Mouse (Mus musculus) embryonic facial prominence, embryonic 13.5 days (tissue): Measurements from ENCODE around the gene Hoxa13. TPM values are rescaled to one million over a fixed set of nuclear protein-coding genes. Genes with fewer than 3 reads are reported as not detected.

Source experiments
- ATAC-seq: fragments of 200-750 bp; cut with Nextera tagmentation; 2 replicates; pipeline ENCODE4 v1.8.0; 2017; ENCODE audit warnings: low read depth; ENCODE audit not compliant: insufficient number of reproducible peaks, insufficient read depth, low FRiP score, low TSS enrichment
- H3K27ac ChIP-seq: fragments of 300-500 bp; sonication (generic); 2 replicates; pipeline ENCODE4 v1.5.1; 2015; ENCODE audit warnings: moderate library complexity, mild to moderate bottlenecking, inconsistent platforms
- H3K27me3 ChIP-seq: fragments of 300-500 bp; sonication (generic); 2 replicates; pipeline ENCODE4 v1.6.1; 2015; ENCODE audit warnings: mild to moderate bottlenecking, inconsistent platforms
- H3K36me3 ChIP-seq: fragments of 300-500 bp; sonication (generic); 2 replicates; pipeline ENCODE4 v1.6.1; 2015; ENCODE audit warnings: mild to moderate bottlenecking, inconsistent platforms
- H3K4me1 ChIP-seq: fragments of 300-500 bp; sonication (generic); 2 replicates; pipeline ENCODE4 v1.6.1; 2015; ENCODE audit warnings: inconsistent platforms
- H3K4me2 ChIP-seq: fragments of 300-500 bp; sonication (generic); 2 replicates; pipeline ENCODE4 v1.6.1; 2015; ENCODE audit warnings: moderate library complexity, mild to moderate bottlenecking, inconsistent platforms
- H3K4me3 ChIP-seq: fragments of 300-500 bp; sonication (generic); 2 replicates; pipeline ENCODE4 v1.5.1; 2015; ENCODE audit warnings: mild to moderate bottlenecking, inconsistent platforms
- H3K9ac ChIP-seq: fragments of 300-500 bp; sonication (generic); 2 replicates; pipeline ENCODE4 v1.6.1; 2015; ENCODE audit warnings: mild to moderate bottlenecking, inconsistent platforms
- H3K9me3 ChIP-seq: fragments of 300-500 bp; sonication (generic); 2 replicates; pipeline ENCODE4 v1.6.1; 2016; ENCODE audit warnings: inconsistent platforms
- WGBS: fragments of 180-500 bp; shearing (Covaris S2); methylation state at CpG from one replicate; pipeline ENCODE4 v1.1.7; 2015; ENCODE audit warnings: mixed read lengths; 5-methylcytosine and 5-hydroxymethylcytosine counted together
- microRNA counts: library from miRNA; unstranded; fragments of <30 nt; microRNA quantifications from one replicate; lab custom pipeline; 2016
- microRNA-seq: library from miRNA; unstranded; fragments of <30 nt; microRNA quantifications from one replicate; pipeline ENCODE4, GENCODE M21; 2016
- polyA plus RNA-seq: library from polyadenylated mRNA; unstranded; fragments of >200 nt; fragmentation: Nextera tagmentation; extraction: Ambion mirVana; gene quantifications from 2 replicates; pipeline ENCODE4 v1.2.1, GENCODE M21; 2015

The Hoxa13 gene
- polyA plus RNA-seq, 1 experiment from 2014 or later = not detected

DNA sequence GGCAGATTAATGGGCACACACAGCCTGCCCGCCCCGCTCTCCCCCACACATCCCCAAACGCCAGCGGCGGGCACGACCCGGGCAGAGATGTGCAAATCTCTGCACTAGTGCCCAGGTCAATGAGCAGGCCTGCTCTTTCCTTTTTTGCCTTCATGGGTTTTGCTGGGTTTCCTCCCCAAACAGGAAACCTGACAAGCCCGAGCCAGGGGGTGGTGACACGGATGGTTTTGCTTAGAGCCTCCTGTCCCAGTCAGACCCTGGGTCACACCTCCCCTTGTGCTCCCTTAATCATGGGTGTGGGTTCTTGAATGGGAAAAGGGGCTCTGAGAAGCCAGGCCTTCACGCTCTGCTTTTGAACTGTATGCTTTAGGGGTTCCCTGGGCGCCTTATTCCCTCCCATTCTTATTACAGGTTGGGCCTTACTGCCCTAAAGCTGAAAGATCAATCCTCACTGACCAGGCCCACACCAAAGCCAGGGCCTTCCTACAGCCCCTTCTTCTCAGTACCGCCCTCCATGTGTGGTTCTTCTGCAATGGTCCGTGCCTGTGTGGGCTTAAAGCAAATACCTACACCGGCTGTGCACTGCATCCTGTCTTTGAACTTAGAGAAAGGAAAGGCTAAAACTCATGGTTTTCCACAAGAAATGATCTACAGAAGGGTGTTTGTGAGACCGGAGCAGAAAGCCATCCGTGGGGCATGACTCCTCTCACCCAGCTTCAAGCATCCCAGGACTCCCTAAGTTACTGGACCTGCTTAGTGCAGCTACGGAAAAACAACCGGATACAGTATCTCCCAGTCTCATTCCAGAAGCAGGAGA lies 51.6 kb downstream of the Hoxa13 start:
- Histone ChIP-seq H3K27ac (no peak overlapping the region), H3K27me3 (peaks cover 100% of the 10 kb centered on the region)

DNA sequence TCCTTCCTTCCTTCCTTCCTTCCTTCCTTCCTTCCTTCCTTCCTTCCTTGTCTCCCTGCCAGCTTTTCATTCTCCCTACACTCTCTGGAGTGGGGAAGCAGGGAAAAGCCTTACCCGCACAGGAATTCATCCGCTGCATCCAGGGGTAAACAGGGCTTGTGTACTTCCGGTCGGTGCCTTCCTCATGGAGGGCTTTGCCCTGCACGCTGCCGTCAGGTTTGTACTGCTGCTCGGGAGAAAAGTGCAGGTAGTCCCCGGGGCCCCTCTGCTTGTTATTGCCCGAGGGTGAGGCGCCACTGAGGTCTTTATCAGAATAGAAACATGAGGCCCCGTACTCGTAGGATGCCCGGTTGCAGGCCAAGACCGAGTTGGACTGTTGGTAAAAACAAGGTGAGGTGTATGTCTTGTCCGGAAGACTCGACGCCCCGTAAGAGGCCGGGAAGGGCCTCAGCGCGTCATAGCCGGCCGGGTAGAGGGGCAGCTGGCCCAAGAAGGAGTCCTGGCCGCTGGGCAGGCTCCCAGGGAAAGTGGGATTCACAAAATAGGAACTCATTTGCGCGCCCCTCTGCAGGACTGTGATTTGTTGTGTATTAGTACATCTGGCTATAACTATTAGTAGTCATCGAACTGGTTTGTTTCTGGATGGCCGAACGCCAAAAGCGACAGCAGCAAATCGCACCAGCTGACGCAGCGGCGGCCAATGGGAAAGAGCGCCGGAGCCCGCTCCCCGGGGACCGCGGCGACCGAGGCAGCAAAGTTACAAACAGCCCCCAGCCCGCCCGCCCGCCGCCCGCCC lies 52.4 kb downstream of the Hoxa13 start, which contains the start of gene Hoxa6:
TSS of gene Hoxa6 (minus strand) at position 651 of the 796 bp plus-strand sequence.
- H3K4me2 ChIP-seq = peak within 1 kb of the TSS; percentile 16; the same call in 1 of the 2 replicates
- H3K4me1 ChIP-seq = peaks cover 24% of the 10 kb centered on the region
- H3K9me3 ChIP-seq = no peaks in the 10 kb centered on the region
- H3K27me3 ChIP-seq = peaks cover 100% of the 10 kb centered on the region
- H3K27ac ChIP-seq = no peak within 1 kb of the TSS
- ATAC-seq = no peak
- H3K4me3 ChIP-seq = no peak within 1 kb of the TSS; the same call in 1 of the 2 replicates
- H3K36me3 ChIP-seq = no peaks in the 10 kb centered on the region
- WGBS = 1% methylated on average over 47 of the region's 47 CpGs
- no peak within 1 kb of the TSS for H3K9ac ChIP-seq

More for the DNA sequence above, 51.6 kb downstream of the Hoxa13 start:
- Histone ChIP-seq H3K4me3 (no peak overlapping the region), H3K9ac (no peak overlapping the region), H3K36me3 (no peaks in the 10 kb centered on the region), H3K9me3 (no peaks in the 10 kb centered on the region), H3K4me1 (peaks cover 18% of the 10 kb centered on the region), H3K4me2 (peak overlapping the region; percentile 16; the same call in 1 of the 2 replicates)
- no peak for ATAC-seq
- WGBS = 4% methylated on average over 18 of the region's 18 CpGs

MicroRNA genes within 50 kb of the gene (microRNA counts, 519-probe panel; counts per million panel counts)
- microRNA mmu-miR-196b (lab: Ali Mortazavi, UCI) = 236 counts per million, percentile 44 among the panel's probes with 10 or more counts

Small RNA genes within 50 kb of the gene (microRNA-seq; reads per million reads assigned to microRNA genes)
- gene Mir196b = 51.0 reads per million, percentile 45 among the genes with 10 or more reads in this experiment

Other genes starting within 250 kb of the Hoxa13 start
- gene Skap2, start 248.3 kb downstream of the Hoxa13 start, polyA plus RNA-seq = 10.1 and 10.6 TPM in 2 replicates
- gene Hoxa1, start 102.6 kb downstream of the Hoxa13 start, polyA plus RNA-seq = 0.21 and 0.84 TPM in 2 replicates
- gene Hoxa2, start 96.0 kb downstream of the Hoxa13 start, polyA plus RNA-seq = 0.19 and 1.6 TPM in 2 replicates
- 0.08 TPM in 1 of 2 replicates, not detected in the other for gene 5730596B20Rik, start 83.4 kb downstream of the Hoxa13 start, polyA plus RNA-seq
- gene Hoxa4, start 69.1 kb downstream of the Hoxa13 start, polyA plus RNA-seq = 0.46 TPM in 1 of 2 replicates, not detected in the other
- gene Hoxa5, start 56.3 kb downstream of the Hoxa13 start, polyA plus RNA-seq = 0.18 and 4.8 TPM in 2 replicates
- gene Hoxa6, start 52.2 kb downstream of the Hoxa13 start, polyA plus RNA-seq = 0.81 TPM in 1 of 2 replicates, not detected in the other
- 0.52 TPM in 1 of 2 replicates, not detected in the other for gene Hoxa3, start 47.5 kb downstream of the Hoxa13 start, polyA plus RNA-seq
- gene Gm28308, start 47.5 kb downstream of the Hoxa13 start, polyA plus RNA-seq = not detected in 2 replicates
- gene Hoxa7, start 39.0 kb downstream of the Hoxa13 start, polyA plus RNA-seq = not detected in 2 replicates
- not detected in 2 replicates for gene Hoxa9, start 29.8 kb downstream of the Hoxa13 start, polyA plus RNA-seq
- gene Hoxa10, start 20.0 kb downstream of the Hoxa13 start, polyA plus RNA-seq = 0.13 TPM in 1 of 2 replicates, not detected in the other
- not detected in 2 replicates for gene Hoxa11, start 15.1 kb downstream of the Hoxa13 start, polyA plus RNA-seq
- not detected in 2 replicates for gene Evx1, start 52.6 kb upstream of the Hoxa13 start, polyA plus RNA-seq